Comparison of ENCODE assay signal across 9 mouse cellular contexts in the genomic region with DNA sequence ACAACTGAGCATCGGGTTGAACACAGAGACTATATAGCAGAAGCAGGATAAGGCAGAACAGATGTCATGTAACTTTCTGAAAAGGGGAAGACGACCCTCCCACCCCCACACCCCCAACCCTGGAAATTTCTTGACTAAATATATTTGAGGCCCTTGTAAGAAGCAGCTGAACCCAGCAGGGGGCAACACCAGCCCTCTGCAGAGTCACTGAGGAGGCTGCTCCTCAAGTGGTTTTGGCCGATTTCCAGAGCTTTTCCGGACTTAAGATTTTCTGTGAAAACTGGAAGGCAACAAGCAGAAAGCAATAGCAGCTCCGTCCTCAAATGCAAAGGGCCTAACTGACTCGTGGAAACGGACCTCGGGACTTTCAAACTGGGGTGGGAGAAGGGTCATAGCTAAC. TPM values are rescaled to one million over a fixed set of nuclear protein-coding genes. Genes with fewer than 3 reads are reported as not detected.
DNase-seq lines count a peak whose midpoint lies in the region; ATAC-seq lines count a peak whose summit lies in the region.
"Had no signal": no experiment of that assay in that cellular context is flagged by ENCODE, and none has a peak within 500 bp of the region (broad histone marks: within the 10 kb centered on the region; RNA-seq: fewer than 3 reads in every experiment).

No protein-coding gene starts in this region.

- H3K4me2 ChIP-seq in heart, embryonic 14.5 days (ENCODE audit: low read length) = peak overlapping the region; percentile 56

- WGBS in heart, embryonic 14.5 days = 26% methylated on average over 8 of the region's 8 CpGs

- H3K4me1 ChIP-seq in heart, embryonic 14.5 days (ENCODE audit: control insufficient read depth in 2 of 2, insufficient read depth in 2 of 2, low read length in 2 of 2) = no peaks in the 10 kb centered on the region; a peak in 2 of 4 replicates

- no peak for ATAC-seq in heart, embryonic 14.5 days (ENCODE audit: insufficient number of reproducible peaks, insufficient read depth, low FRiP score, low read depth)
- ATAC-seq in megakaryocyte-erythroid progenitor cell, adult 5-6 weeks (replicated peaks; ENCODE audit: low FRiP score, low TSS enrichment, poor library complexity, severe bottlenecking) = peak; percentile 84

- H3K36me3 ChIP-seq in heart, embryonic 14.5 days (ENCODE audit: control insufficient read depth, insufficient read depth, low read length) = no peaks in the 10 kb centered on the region

- H3K9ac ChIP-seq in heart, embryonic 14.5 days (ENCODE audit: low read length) = peak overlapping the region; percentile 47; the same call in 1 of the 2 replicates

- H3K27me3 ChIP-seq in heart, embryonic 14.5 days (ENCODE audit: control insufficient read depth, insufficient read depth, low read length) = no peaks in the 10 kb centered on the region

- H3K9me3 ChIP-seq in heart, embryonic 14.5 days (ENCODE audit: control insufficient read depth, low read length) = no peaks in the 10 kb centered on the region

- no peak overlapping the region for H3K27ac ChIP-seq in heart, embryonic 14.5 days (replicated peaks in 1 of 2; ENCODE audit: control insufficient read depth in 1 of 2, insufficient read depth in 1 of 2, low read depth in 2 of 2, low read length in 2 of 2)

- peak overlapping the region; percentile 19 to 30 for H3K4me3 ChIP-seq in heart, embryonic 14.5 days (ENCODE audit: control insufficient read depth in 1 of 2, insufficient read depth in 1 of 2, low read depth in 1 of 2, low read length in 2 of 2)

- DNase-seq in adrenal gland, postnatal 10 days = peak; percentile 62
- DNase-seq in adrenal gland, postnatal 4 days (ENCODE audit: low spot score in 2 of 2) = no peak
- DNase-seq in urinary bladder, postnatal 25 days (ENCODE audit: low spot score) = peak; percentile 19
- DNase-seq in urinary bladder, adult 2 months (ENCODE audit: low spot score) = no peak
- peak; percentile 74 to 82 for DNase-seq in kidney, postnatal 4 days
- DNase-seq in thymus, postnatal 14 days = peak; percentile 35

RNA-seq across cellular contexts. Expression of a gene that starts 11.4 kb away (rescaled TPM):
- under 1 TPM in 1 of 2 experiments, not detected in 1; 0.27 TPM for total RNA-seq in adrenal gland, postnatal 10 days (2021)
- total RNA-seq in adrenal gland, postnatal 4 days (2021) = under 1 TPM in 1 of 2 experiments, not detected in 1; 0.39 TPM
- polyA plus RNA-seq in urinary bladder, adult 2 months (2012; rRNA removed) = not detected in 2 replicates
- 0.18 TPM in 1 of 2 replicates, not detected in the other for polyA plus RNA-seq in heart, embryonic 14.5 days (2014; fragmentation: Nextera tagmentation; extraction: Ambion mirVana)
- total RNA-seq in megakaryocyte-erythroid progenitor cell, adult 5-6 weeks (2014; fragmentation: Nextera tagmentation) = not detected in 2 replicates
- not detected in 2 replicates for total RNA-seq in megakaryocyte-erythroid progenitor cell, adult 5-6 weeks (2017)
- total RNA-seq: left cerebral cortex, adult 18-20 months had no signal

RNA-seq across cellular contexts. Expression of a gene that starts 13.0 kb away (rescaled TPM):
- total RNA-seq in adrenal gland, postnatal 10 days (2021) = 10 to 100 TPM; 16.5 to 27.6 TPM
- total RNA-seq in adrenal gland, postnatal 4 days (2021) = 10 to 100 TPM; 40.2 to 43.8 TPM
- polyA plus RNA-seq in urinary bladder, adult 2 months (2012; rRNA removed) = 7.9 and 13.0 TPM in 2 replicates
- 8.0 and 9.6 TPM in 2 replicates for polyA plus RNA-seq in heart, embryonic 14.5 days (2014; fragmentation: Nextera tagmentation; extraction: Ambion mirVana)
- 30.1 and 37.5 TPM in 2 replicates for total RNA-seq in megakaryocyte-erythroid progenitor cell, adult 5-6 weeks (2014; fragmentation: Nextera tagmentation)
- 54.7 and 66.3 TPM in 2 replicates for total RNA-seq in megakaryocyte-erythroid progenitor cell, adult 5-6 weeks (2017)

RNA-seq across cellular contexts. Expression of a gene that starts 20.9 kb away (rescaled TPM):
- total RNA-seq in adrenal gland, postnatal 10 days (2021) = 10 to 100 TPM; 47.3 to 51.3 TPM
- total RNA-seq in adrenal gland, postnatal 4 days (2021) = 10 to 100 TPM; 44.9 to 45.2 TPM
- 30.3 and 37.0 TPM in 2 replicates for polyA plus RNA-seq in urinary bladder, adult 2 months (2012; rRNA removed)
- 96.5 and 101 TPM in 2 replicates for polyA plus RNA-seq in heart, embryonic 14.5 days (2014; fragmentation: Nextera tagmentation; extraction: Ambion mirVana)
- 33.7 and 46.9 TPM in 2 replicates for total RNA-seq in megakaryocyte-erythroid progenitor cell, adult 5-6 weeks (2014; fragmentation: Nextera tagmentation)
- total RNA-seq in megakaryocyte-erythroid progenitor cell, adult 5-6 weeks (2017) = 52.9 and 97.9 TPM in 2 replicates

RNA-seq across cellular contexts. Expression of a gene that starts 41.5 kb away (rescaled TPM):
- total RNA-seq in adrenal gland, postnatal 10 days (2021) = 10 to 100 TPM; 33.2 to 37.9 TPM
- total RNA-seq in adrenal gland, postnatal 4 days (2021) = 10 to 100 TPM; 41.7 to 52.6 TPM
- polyA plus RNA-seq in urinary bladder, adult 2 months (2012; rRNA removed) = 15.1 and 19.2 TPM in 2 replicates
- polyA plus RNA-seq in heart, embryonic 14.5 days (2014; fragmentation: Nextera tagmentation; extraction: Ambion mirVana) = 28.7 and 37.4 TPM in 2 replicates
- total RNA-seq in megakaryocyte-erythroid progenitor cell, adult 5-6 weeks (2014; fragmentation: Nextera tagmentation) = 62.6 and 67.9 TPM in 2 replicates
- total RNA-seq in megakaryocyte-erythroid progenitor cell, adult 5-6 weeks (2017) = 258 and 277 TPM in 2 replicates

RNA-seq across cellular contexts. Expression of a gene that starts 41.5 kb away (rescaled TPM):
- 10 to 100 TPM; 48.7 to 51.6 TPM for total RNA-seq in adrenal gland, postnatal 10 days (2021)
- total RNA-seq in adrenal gland, postnatal 4 days (2021) = 10 to 100 TPM; 39.4 to 46.8 TPM
- polyA plus RNA-seq in urinary bladder, adult 2 months (2012; rRNA removed) = 28.1 and 29.5 TPM in 2 replicates
- 61.3 and 62.8 TPM in 2 replicates for polyA plus RNA-seq in heart, embryonic 14.5 days (2014; fragmentation: Nextera tagmentation; extraction: Ambion mirVana)
- 61.8 and 78.8 TPM in 2 replicates for total RNA-seq in megakaryocyte-erythroid progenitor cell, adult 5-6 weeks (2014; fragmentation: Nextera tagmentation)
- 56.8 and 62.7 TPM in 2 replicates for total RNA-seq in megakaryocyte-erythroid progenitor cell, adult 5-6 weeks (2017)

Comparison
In these comparisons a context has a peak if more than half of its experiments do, and no peak if none do; other contexts are left out.
1. DNase-seq: peak in adrenal gland, postnatal 10 days (single experiment), urinary bladder, postnatal 25 days (single experiment), kidney, postnatal 4 days (2 of 2) and thymus, postnatal 14 days (single experiment); none in adrenal gland, postnatal 4 days (0 of 2) and urinary bladder, adult 2 months (single experiment).